Mouse (Mus musculus) 416B (cell line): ENCODE data around the gene Gm21778.
"Not testable (repeated sequence)": the region's sequence is repeated elsewhere in the genome, so short reads cannot be mapped to it uniquely, and the experiment has no call there.

Experiments
- DNase-seq: peaks from one replicate; pipeline ENCODE4 v3.0.0; 2011; ENCODE audit warnings: low read depth

Gm21778 gene

DNA sequence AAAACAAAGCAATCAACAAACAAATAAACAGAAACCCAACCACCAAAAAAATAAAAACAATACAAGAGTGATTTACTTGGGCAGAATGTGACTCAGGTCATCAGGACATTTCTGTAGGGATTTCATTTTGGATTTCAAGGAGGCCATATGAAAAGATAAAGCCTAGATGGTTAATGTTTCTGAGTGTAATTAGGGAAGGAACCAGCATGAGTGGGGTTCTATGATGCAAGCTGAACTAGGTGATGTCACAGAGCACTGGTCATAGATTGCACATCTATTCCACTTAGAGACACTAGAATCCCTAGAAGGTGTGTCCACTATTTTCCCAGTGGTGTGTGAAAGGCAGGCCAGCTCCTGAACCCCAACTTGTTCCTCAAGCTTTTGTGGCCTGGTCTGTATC is at the start of gene Gm21778:
TSS of gene Gm21778 (plus strand) at position 301 of the 400 bp plus-strand sequence.
- DNase-seq, result not testable (repeated sequence)
